Mouse (Mus musculus): ENCODE results near the gene 2210016F16Rik. TPM values are rescaled to one million over a fixed set of nuclear protein-coding genes. Genes with fewer than 3 reads are reported as not detected.

Gene 2210016F16Rik
- 30.6 and 31.2 TPM in 2 replicates for polyA plus RNA-seq (2015; fragmentation: Nextera tagmentation; extraction: Ambion mirVana)

GRCm38 (mm10) chr13:58384779-58385546, at the start of gene 2210016F16Rik:
TSS of gene 2210016F16Rik (minus strand) at chr13:58385225.

GRCm38 (mm10) chr13:58403243-58403642, 18.2 kb upstream of the 2210016F16Rik start, which contains the start of gene Hnrnpk:
TSS of gene Hnrnpk (minus strand) at chr13:58403343.

GRCm38 (mm10) chr13:58402003-58402743, 17.1 kb upstream of the 2210016F16Rik start, which contains the start of gene Rmi1:
TSS of gene Rmi1 (plus strand) at chr13:58402248.

GRCm38 (mm10) chr13:58358629-58359303, 26.3 kb downstream of the 2210016F16Rik start, which contains the start of gene Kif27:
TSS of gene Kif27 (minus strand) at chr13:58359122.

MicroRNAs within 50 kb of the gene (microRNA counts, 519-probe panel; counts per million panel counts)
- 2,714 counts per million, percentile 37 among the panel's probes with 10 or more counts for microRNA mmu-miR-7a

Small RNA genes lying within 50 kb of the gene (microRNA-seq; reads per million reads assigned to microRNA genes)
- 51.6 reads per million, percentile 40 among the genes with 10 or more reads in this experiment for gene Mir7-1

Other genes with a start within 250 kb of the 2210016F16Rik start
- gene Idnk, start 227.6 kb downstream of the 2210016F16Rik start, polyA plus RNA-seq (2015; fragmentation: Nextera tagmentation; extraction: Ambion mirVana) = 22.3 and 23.1 TPM in 2 replicates
- gene Ubqln1, start 169.6 kb downstream of the 2210016F16Rik start, polyA plus RNA-seq (2015; fragmentation: Nextera tagmentation; extraction: Ambion mirVana) = 51.5 and 60.2 TPM in 2 replicates
- gene Gkap1, start 109.5 kb downstream of the 2210016F16Rik start, polyA plus RNA-seq (2015; fragmentation: Nextera tagmentation; extraction: Ambion mirVana) = 14.9 and 18.9 TPM in 2 replicates
- 0.20 and 0.22 TPM in 2 replicates for gene Kif27, start 26.1 kb downstream of the 2210016F16Rik start, polyA plus RNA-seq (2015; fragmentation: Nextera tagmentation; extraction: Ambion mirVana)
- 11.9 and 14.5 TPM in 2 replicates for gene Rmi1, start 17.0 kb upstream of the 2210016F16Rik start, polyA plus RNA-seq (2015; fragmentation: Nextera tagmentation; extraction: Ambion mirVana)
- gene Hnrnpk, start 18.1 kb upstream of the 2210016F16Rik start, polyA plus RNA-seq (2015; fragmentation: Nextera tagmentation; extraction: Ambion mirVana) = 640 and 758 TPM in 2 replicates
- 0.20 and 0.21 TPM in 2 replicates for gene Slc28a3, start 225.7 kb upstream of the 2210016F16Rik start, polyA plus RNA-seq (2015; fragmentation: Nextera tagmentation; extraction: Ambion mirVana)